Mouse (Mus musculus) heart, postnatal 0 days (tissue): ENCODE data around the gene Mmp27.

ENCODE experiments used
- CTCF ChIP-seq: IDR thresholded peaks from 2 replicates; pipeline ENCODE4 v1.5.1; 2016; ENCODE audit warnings: antibody characterized with exemption, control low read depth, low read depth
- EP300 ChIP-seq: IDR thresholded peaks from 2 replicates; pipeline ENCODE4 v1.6.1; 2016; ENCODE audit warnings: antibody characterized with exemption, low read depth

GRCm38 (mm10) chr9:7627931-7628330, 56.7 kb downstream of the Mmp27 start, which contains the start of gene Mmp20:
- no peak for TF ChIP-seq CTCF
- no peak for TF ChIP-seq EP300
